Mouse (Mus musculus) bone marrow macrophage, adult 2 months (primary cell): ENCODE data around the gene Ctsd.

Experiments
- CTCF ChIP-seq: IDR thresholded peaks from 2 replicates; pipeline ENCODE4 v1.5.1; 2012; ENCODE audit warnings: low read depth, mild to moderate bottlenecking, low read length, moderate library complexity
- POLR2A ChIP-seq: IDR thresholded peaks from 2 replicates; pipeline ENCODE4 v1.6.1; 2012; ENCODE audit warnings: mild to moderate bottlenecking, low read depth, low read length, borderline replicate concordance

DNA sequence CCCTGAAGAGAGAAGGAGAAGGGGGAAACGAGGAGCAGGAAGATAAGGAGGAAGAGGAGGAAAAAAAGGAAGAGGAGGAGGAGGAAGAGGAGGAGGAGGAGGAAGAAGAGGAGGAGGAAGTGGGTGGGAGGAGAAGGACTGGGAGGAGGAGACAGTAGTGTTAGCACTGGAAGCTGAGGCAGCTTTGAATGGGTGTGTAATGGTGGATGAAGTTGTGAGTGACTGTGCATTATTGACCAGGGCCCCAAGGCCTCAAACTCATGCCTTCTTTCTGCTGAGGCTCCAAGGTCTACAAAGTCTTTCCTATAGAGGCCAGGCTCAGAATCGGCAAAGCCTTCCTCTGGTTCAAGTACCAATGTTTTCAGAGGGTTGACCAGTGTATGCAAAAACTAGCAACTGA is 34.0 kb upstream of the Ctsd start:
- no peak for TF ChIP-seq CTCF
- no peak for TF ChIP-seq POLR2A
